Mouse (Mus musculus): Measurements from ENCODE around the gene Rbfox1. TPM values are rescaled to one million over a fixed set of nuclear protein-coding genes. Genes with fewer than 3 reads are reported as not detected.

Rbfox1 gene
- polyA plus RNA-seq, 1 experiment = 115 TPM

- no peak for DNase-seq (ENCODE audit: extremely low spot score in 1 of 2, low spot score in 1 of 2)
Measured at GRCm38 (mm10) chr16:6882683-6883430, 997.7 kb downstream of the Rbfox1 start.

- DNase-seq (ENCODE audit: extremely low spot score in 1 of 2, low spot score in 1 of 2) = no peak
Measured at GRCm38 (mm10) chr16:6883798-6884197, 998.6 kb downstream of the Rbfox1 start.

- no peak for DNase-seq (ENCODE audit: extremely low spot score in 1 of 2, low spot score in 1 of 2)
Measured at GRCm38 (mm10) chr16:6885617-6886016, 1000.5 kb downstream of the Rbfox1 start.

- peak; percentile 7 to 80 for DNase-seq (ENCODE audit: extremely low spot score in 1 of 2, low spot score in 1 of 2)
Measured at GRCm38 (mm10) chr16:6889221-6889620, 1004.1 kb downstream of the Rbfox1 start.

GRCm38 (mm10) chr16:6897734-6898133 is 1012.6 kb downstream of the Rbfox1 start:
- DNase-seq (ENCODE audit: extremely low spot score in 1 of 2, low spot score in 1 of 2) = no peak

- no peak for DNase-seq (ENCODE audit: extremely low spot score in 1 of 2, low spot score in 1 of 2)
Measured at GRCm38 (mm10) chr16:6900006-6900405, 1014.9 kb downstream of the Rbfox1 start.

- no peak for DNase-seq (ENCODE audit: extremely low spot score in 1 of 2, low spot score in 1 of 2)
Measured at GRCm38 (mm10) chr16:6904984-6905383, 1019.8 kb downstream of the Rbfox1 start.

- DNase-seq (ENCODE audit: extremely low spot score in 1 of 2, low spot score in 1 of 2) = no peak
Measured at GRCm38 (mm10) chr16:6906001-6906400, 1020.8 kb downstream of the Rbfox1 start.

GRCm38 (mm10) chr16:6907550-6907949 is 1022.4 kb downstream of the Rbfox1 start:
- no peak for DNase-seq (ENCODE audit: extremely low spot score in 1 of 2, low spot score in 1 of 2)

- peak in 1 of 2 experiments; percentile 25 for DNase-seq (ENCODE audit: extremely low spot score in 1 of 2, low spot score in 1 of 2)
Measured at GRCm38 (mm10) chr16:6914531-6914930, 1029.4 kb downstream of the Rbfox1 start.

GRCm38 (mm10) chr16:6918641-6919040 is 1033.5 kb downstream of the Rbfox1 start:
- DNase-seq (ENCODE audit: extremely low spot score in 1 of 2, low spot score in 1 of 2) = no peak

GRCm38 (mm10) chr16:6919681-6920080 is 1034.5 kb downstream of the Rbfox1 start:
- DNase-seq (ENCODE audit: extremely low spot score in 1 of 2, low spot score in 1 of 2) = no peak

- peak in 1 of 2 experiments; percentile 27 for DNase-seq (ENCODE audit: extremely low spot score in 1 of 2, low spot score in 1 of 2)
Measured at GRCm38 (mm10) chr16:6927661-6928060, 1042.5 kb downstream of the Rbfox1 start.

GRCm38 (mm10) chr16:6930795-6931194 is 1045.6 kb downstream of the Rbfox1 start:
- DNase-seq (ENCODE audit: extremely low spot score in 1 of 2, low spot score in 1 of 2) = no peak

- peak; percentile 67 to 77 for DNase-seq (ENCODE audit: extremely low spot score in 1 of 2, low spot score in 1 of 2)
Measured at GRCm38 (mm10) chr16:6946151-6946550, 1061.0 kb downstream of the Rbfox1 start.

GRCm38 (mm10) chr16:6949666-6950065 is 1064.5 kb downstream of the Rbfox1 start:
- no peak for DNase-seq (ENCODE audit: extremely low spot score in 1 of 2, low spot score in 1 of 2)

- peak; percentile 25 to 39 for DNase-seq (ENCODE audit: extremely low spot score in 1 of 2, low spot score in 1 of 2)
Measured at GRCm38 (mm10) chr16:6955102-6955675, 1070.0 kb downstream of the Rbfox1 start.

GRCm38 (mm10) chr16:6961931-6962379 is 1076.8 kb downstream of the Rbfox1 start:
- no peak for DNase-seq (ENCODE audit: extremely low spot score in 1 of 2, low spot score in 1 of 2)

- DNase-seq (ENCODE audit: extremely low spot score in 1 of 2, low spot score in 1 of 2) = no peak
Measured at GRCm38 (mm10) chr16:6962508-6962907, 1077.4 kb downstream of the Rbfox1 start.

- DNase-seq (ENCODE audit: extremely low spot score in 1 of 2, low spot score in 1 of 2) = peak in 1 of 2 experiments; percentile 70
Measured at GRCm38 (mm10) chr16:6963533-6963932, 1078.4 kb downstream of the Rbfox1 start.

- DNase-seq (ENCODE audit: extremely low spot score in 1 of 2, low spot score in 1 of 2) = no peak
Measured at GRCm38 (mm10) chr16:6964720-6965583, 1079.8 kb downstream of the Rbfox1 start.

All from frontal cortex, adult 2 months (tissue).